Mouse (Mus musculus): Measurements from ENCODE around the gene Sh2d4b.

- no peak for TF ChIP-seq CTCF (IDR thresholded peaks at IDR 0.05; ENCODE audit: borderline replicate concordance, control insufficient read depth, extremely low read depth, insufficient read depth, low read length, poor library complexity)
- TF ChIP-seq POLR2A (IDR thresholded peaks at IDR 0.05; ENCODE audit: control insufficient read depth, extremely low read depth, insufficient read depth, low read length, poor library complexity), result no peak
Measured at GRCm38 (mm10) chr14:40935481-40935880, 42.4 kb upstream of the Sh2d4b start.
